Mouse (Mus musculus) megakaryocyte-erythroid progenitor cell, adult 5 weeks (primary cell): ENCODE results near the gene Olfr1290. TPM values are rescaled to one million over a fixed set of nuclear protein-coding genes. Genes with fewer than 3 reads are reported as not detected.

Experiments used
- polyA plus RNA-seq: library from polyadenylated mRNA; stranded (reverse); fragments of >175 nt; gene quantifications from 2 replicates; pipeline ENCODE4 v1.2.3, GENCODE M21; 2012

Olfr1290 gene
- not detected in 2 replicates for polyA plus RNA-seq

GRCm38 (mm10) chr2:111493729-111494128 is at the start of gene Olfr1290:
Olfr1290 (minus strand) TSS chr2:111493829.

GRCm38 (mm10) chr2:111540191-111540590 is 46.6 kb upstream of the Olfr1290 start, which contains the start of gene Olfr1294:
Olfr1294 (minus strand) TSS chr2:111540291.

GRCm38 (mm10) chr2:111524903-111525302 is 31.3 kb upstream of the Olfr1290 start, which contains the start of gene Olfr1293-ps:
Olfr1293-ps (plus strand) TSS chr2:111525203.

GRCm38 (mm10) chr2:111496880-111497279 is 3.3 kb upstream of the Olfr1290 start, which contains the start of gene Olfr1291-ps1:
Olfr1291-ps1 (plus strand) TSS chr2:111497180.

GRCm38 (mm10) chr2:111480519-111480918 is 13.1 kb downstream of the Olfr1290 start, which contains the start of gene Olfr1289:
Olfr1289 (plus strand) TSS chr2:111480819.

GRCm38 (mm10) chr2:111473801-111474200 is 19.8 kb downstream of the Olfr1290 start, which contains the start of gene Olfr1288:
Olfr1288 (plus strand) TSS chr2:111474101.

GRCm38 (mm10) chr2:111448842-111449241 is 44.8 kb downstream of the Olfr1290 start, which contains the start of gene Olfr1287:
Olfr1287 (plus strand) TSS chr2:111449142.

Other genes starting within 250 kb of the Olfr1290 start
- gene Olfr1276, start 239.3 kb downstream of the Olfr1290 start, polyA plus RNA-seq, result not detected in 2 replicates
- not detected in 2 replicates for gene Olfr1277, start 219.7 kb downstream of the Olfr1290 start, polyA plus RNA-seq
- not detected in 2 replicates for gene Olfr1278, start 203.7 kb downstream of the Olfr1290 start, polyA plus RNA-seq
- not detected in 2 replicates for gene Olfr1279, start 193.2 kb downstream of the Olfr1290 start, polyA plus RNA-seq
- gene Olfr1280, start 179.8 kb downstream of the Olfr1290 start, polyA plus RNA-seq, result not detected in 2 replicates
- gene Olfr1281, start 167.3 kb downstream of the Olfr1290 start, polyA plus RNA-seq, result not detected in 2 replicates
- gene Olfr1282, start 157.8 kb downstream of the Olfr1290 start, polyA plus RNA-seq, result not detected in 2 replicates
- not detected in 2 replicates for gene Olfr1283, start 127.0 kb downstream of the Olfr1290 start, polyA plus RNA-seq
- gene Olfr1284, start 118.3 kb downstream of the Olfr1290 start, polyA plus RNA-seq, result not detected in 2 replicates
- not detected in 2 replicates for gene Olfr1286, start 70.7 kb downstream of the Olfr1290 start, polyA plus RNA-seq
- not detected in 2 replicates for gene Olfr1287, start 44.7 kb downstream of the Olfr1290 start, polyA plus RNA-seq
- gene Olfr1288, start 19.7 kb downstream of the Olfr1290 start, polyA plus RNA-seq, result not detected in 2 replicates
- gene Olfr1289, start 13.0 kb downstream of the Olfr1290 start, polyA plus RNA-seq, result not detected in 2 replicates
- not detected in 2 replicates for gene Olfr1291-ps1, start 3.4 kb upstream of the Olfr1290 start, polyA plus RNA-seq
- gene Olfr1293-ps, start 31.4 kb upstream of the Olfr1290 start, polyA plus RNA-seq, result not detected in 2 replicates
- not detected in 2 replicates for gene Olfr1294, start 46.5 kb upstream of the Olfr1290 start, polyA plus RNA-seq
- not detected in 2 replicates for gene Olfr1295, start 75.9 kb upstream of the Olfr1290 start, polyA plus RNA-seq
- not detected in 2 replicates for gene Olfr1297, start 132.7 kb upstream of the Olfr1290 start, polyA plus RNA-seq
- not detected in 2 replicates for gene Olfr1298, start 155.4 kb upstream of the Olfr1290 start, polyA plus RNA-seq
- not detected in 2 replicates for gene Olfr1299, start 167.6 kb upstream of the Olfr1290 start, polyA plus RNA-seq